Mouse (Mus musculus) limb, embryonic 12.5 days (tissue): Measurements from ENCODE around the gene Sh3d19. TPM values are rescaled to one million over a fixed set of nuclear protein-coding genes. Genes with fewer than 3 reads are reported as not detected.

Experiments
- ATAC-seq: fragments of 200-750 bp; cut with Nextera tagmentation; 2 replicates; pipeline ENCODE4 v1.8.0; 2017; ENCODE audit warnings: low read depth, moderate TSS enrichment; ENCODE audit not compliant: insufficient number of reproducible peaks, insufficient read depth, low FRiP score, low TSS enrichment
- H3K27ac ChIP-seq: fragments of 300-500 bp; sonication (generic); 2 replicates; pipeline ENCODE4 v1.5.1; 2016; ENCODE audit warnings: mild to moderate bottlenecking, moderate library complexity
- H3K27me3 ChIP-seq: fragments of 300-500 bp; sonication (generic); 2 replicates; pipeline ENCODE4 v1.6.1; 2016; ENCODE audit warnings: mild to moderate bottlenecking, moderate library complexity
- H3K36me3 ChIP-seq: fragments of 300-500 bp; sonication (generic); 2 replicates; pipeline ENCODE4 v1.6.1; 2016; ENCODE audit warnings: mild to moderate bottlenecking, moderate library complexity
- H3K4me1 ChIP-seq: fragments of 300-500 bp; sonication (generic); replicated peaks from 2 replicates; pipeline ENCODE4 v1.6.1; 2016
- H3K4me2 ChIP-seq: fragments of 300-500 bp; sonication (generic); 2 replicates; pipeline ENCODE4 v1.6.1; 2016; ENCODE audit warnings: mild to moderate bottlenecking, moderate library complexity
- H3K4me3 ChIP-seq: fragments of 300-500 bp; sonication (generic); replicated peaks from 2 replicates; pipeline ENCODE4 v1.5.1; 2016; ENCODE audit warnings: mild to moderate bottlenecking
- H3K9ac ChIP-seq: fragments of 300-500 bp; sonication (generic); replicated peaks from 2 replicates; pipeline ENCODE4 v1.6.1; 2016; ENCODE audit warnings: mild to moderate bottlenecking, moderate library complexity
- H3K9me3 ChIP-seq: fragments of 300-500 bp; sonication (generic); 2 replicates; pipeline ENCODE4 v1.6.1; 2016; ENCODE audit warnings: mild to moderate bottlenecking, moderate library complexity
- WGBS: fragments of 180-500 bp; shearing (Covaris S2); methylation state at CpG from one replicate; pipeline ENCODE4 v1.1.7; 2016; 5-methylcytosine and 5-hydroxymethylcytosine counted together
- polyA plus RNA-seq: library from polyadenylated mRNA; unstranded; fragments of >200 nt; fragmentation: Nextera tagmentation; extraction: Ambion mirVana; gene quantifications from 2 replicates; pipeline ENCODE4 v1.2.1, GENCODE M21; 2016

Gene Sh3d19
- polyA plus RNA-seq, 1 experiment from 2014 or later = 20.6 TPM

GRCm38 (mm10) chr3:86114659-86115338 lies 143.9 kb downstream of the Sh3d19 start:
- H3K9ac ChIP-seq = no peak overlapping the region; the same call in 1 of the 2 replicates
- peak overlapping the region; percentile 53; the same call in 1 of the 2 replicates for H3K27ac ChIP-seq
- no peak overlapping the region for H3K4me2 ChIP-seq
- peaks cover 8% of the 10 kb centered on the region; the same call in 1 of the 2 replicates for H3K9me3 ChIP-seq
- no peak overlapping the region for H3K4me3 ChIP-seq
- 65% methylated on average over 12 of the region's 12 CpGs for WGBS
- peaks cover 13% of the 10 kb centered on the region for H3K36me3 ChIP-seq
- no peaks in the 10 kb centered on the region for H3K27me3 ChIP-seq
- peaks cover 48% of the 10 kb centered on the region for H3K4me1 ChIP-seq
- no peak for ATAC-seq

- Histone ChIP-seq H3K9me3 (peaks cover 8% of the 10 kb centered on the region; the same call in 1 of the 2 replicates), H3K4me2 (no peak overlapping the region), H3K36me3 (peaks cover 22% of the 10 kb centered on the region), H3K27ac (no peak overlapping the region), H3K4me3 (no peak overlapping the region), H3K4me1 (peaks cover 31% of the 10 kb centered on the region; the same call in 1 of the 2 replicates), H3K9ac (no peak overlapping the region), H3K27me3 (no peaks in the 10 kb centered on the region)
- WGBS = 91% methylated on average over 4 of the region's 4 CpGs
- no peak for ATAC-seq
Observed at GRCm38 (mm10) chr3:86116951-86117350, 146.0 kb downstream of the Sh3d19 start.

GRCm38 (mm10) chr3:86119237-86119932 lies 148.5 kb downstream of the Sh3d19 start:
- no peak overlapping the region for H3K4me3 ChIP-seq
- H3K4me2 ChIP-seq = no peak overlapping the region
- no peak for ATAC-seq
- no peak overlapping the region for H3K9ac ChIP-seq
- H3K27me3 ChIP-seq = no peaks in the 10 kb centered on the region
- H3K36me3 ChIP-seq = peaks cover 34% of the 10 kb centered on the region
- H3K27ac ChIP-seq = peak overlapping the region; percentile 32; the same call in 1 of the 2 replicates
- WGBS = 60% methylated on average over 16 of the region's 16 CpGs
- peaks cover 8% of the 10 kb centered on the region; the same call in 1 of the 2 replicates for H3K9me3 ChIP-seq
- H3K4me1 ChIP-seq = peaks cover 21% of the 10 kb centered on the region; the same call in 1 of the 2 replicates

- Histone ChIP-seq H3K4me1 (peaks cover 14% of the 10 kb centered on the region; the same call in 1 of the 2 replicates), H3K36me3 (peaks cover 34% of the 10 kb centered on the region)
- no peak for ATAC-seq
Observed at GRCm38 (mm10) chr3:86122156-86122555, 151.2 kb downstream of the Sh3d19 start.

DNA sequence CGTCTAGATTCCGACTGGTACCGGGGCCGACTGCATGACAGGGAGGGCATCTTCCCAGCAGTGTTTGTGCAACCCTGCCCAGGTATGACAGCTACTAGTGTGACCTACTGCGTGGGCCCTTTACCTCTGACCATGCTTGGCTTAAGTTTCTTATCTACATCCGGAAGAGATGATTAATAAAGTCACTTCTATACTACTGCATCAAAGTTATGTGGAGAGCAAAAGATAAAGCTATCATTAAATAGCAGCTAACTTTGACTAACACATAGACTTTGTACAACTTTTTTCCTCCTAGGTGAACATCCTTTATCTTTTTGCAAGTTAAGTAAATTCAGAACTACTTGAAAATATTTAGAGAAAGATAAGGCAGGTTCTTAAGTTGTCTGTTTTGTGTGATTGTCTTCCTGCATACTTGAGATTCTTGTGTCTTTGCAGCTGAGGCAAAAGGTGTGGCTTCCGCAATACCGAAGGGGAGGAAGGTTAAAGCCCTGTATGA lies 152.4 kb downstream of the Sh3d19 start:
- H3K9me3 ChIP-seq = no peaks in the 10 kb centered on the region
- H3K27me3 ChIP-seq = no peaks in the 10 kb centered on the region
- H3K36me3 ChIP-seq = peaks cover 35% of the 10 kb centered on the region
- no peak for ATAC-seq
- H3K9ac ChIP-seq = no peak overlapping the region
- H3K27ac ChIP-seq = no peak overlapping the region
- H3K4me3 ChIP-seq = no peak overlapping the region
- no peak overlapping the region for H3K4me2 ChIP-seq
- WGBS = 90% methylated on average over 8 of the region's 8 CpGs
- peaks cover 14% of the 10 kb centered on the region; the same call in 1 of the 2 replicates for H3K4me1 ChIP-seq

More at GRCm38 (mm10) chr3:86122156-86122555, 151.2 kb downstream of the Sh3d19 start:
- H3K9ac ChIP-seq = no peak overlapping the region
- no peaks in the 10 kb centered on the region for H3K27me3 ChIP-seq
- no peak overlapping the region for H3K4me2 ChIP-seq
- no peaks in the 10 kb centered on the region for H3K9me3 ChIP-seq
- no peak overlapping the region for H3K4me3 ChIP-seq
- no peak overlapping the region for H3K27ac ChIP-seq

- no peaks in the 10 kb centered on the region; the same call in 1 of the 2 replicates for H3K4me1 ChIP-seq
- no peak for ATAC-seq
- H3K27me3 ChIP-seq = no peaks in the 10 kb centered on the region
- H3K9ac ChIP-seq = no peak overlapping the region
- peaks cover 17% of the 10 kb centered on the region for H3K36me3 ChIP-seq
- H3K9me3 ChIP-seq = no peaks in the 10 kb centered on the region
- WGBS = 11% methylated on average over 6 of the region's 6 CpGs
- H3K4me2 ChIP-seq = no peak overlapping the region
- no peak overlapping the region for H3K27ac ChIP-seq
- H3K4me3 ChIP-seq = no peak overlapping the region
Observed at GRCm38 (mm10) chr3:86129757-86130156, 158.8 kb downstream of the Sh3d19 start.

DNA sequence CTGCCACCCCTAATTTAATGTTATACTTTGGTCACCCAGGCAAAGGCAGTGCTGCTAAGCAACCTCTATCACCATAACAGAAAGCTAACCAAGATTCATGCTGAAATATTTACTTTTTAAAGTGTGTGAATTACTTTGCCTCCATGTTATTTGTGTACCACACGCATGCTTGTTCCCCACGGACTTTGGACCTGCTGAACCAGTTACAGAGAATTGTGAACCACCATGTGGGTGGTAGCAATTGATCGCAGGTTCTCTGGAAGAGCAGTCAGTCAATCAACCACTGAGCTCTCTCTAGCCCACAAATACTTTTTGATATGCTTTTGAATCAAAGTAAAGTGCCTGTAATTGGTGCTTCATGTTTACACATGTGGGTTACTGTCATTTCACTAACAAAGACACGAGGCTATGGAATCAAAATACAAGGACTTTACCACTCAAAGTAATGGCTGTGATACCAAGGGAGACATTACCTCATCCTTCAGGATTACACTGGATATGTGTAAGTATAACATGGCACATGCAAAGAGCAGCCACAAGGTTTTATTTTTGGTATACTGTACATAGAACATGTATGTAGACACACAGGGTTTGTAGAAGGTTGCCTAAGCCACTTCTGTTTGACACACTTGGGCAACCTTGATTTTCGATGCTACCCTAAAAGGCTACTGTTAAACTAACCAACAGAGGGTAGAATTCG lies 164.2 kb downstream of the Sh3d19 start:
- no peak overlapping the region for H3K4me3 ChIP-seq
- H3K9me3 ChIP-seq = no peaks in the 10 kb centered on the region
- no peaks in the 10 kb centered on the region for H3K4me1 ChIP-seq
- H3K9ac ChIP-seq = no peak overlapping the region
- H3K4me2 ChIP-seq = no peak overlapping the region
- peaks cover 56% of the 10 kb centered on the region for H3K36me3 ChIP-seq
- 92% methylated on average over 6 of the region's 6 CpGs for WGBS
- H3K27me3 ChIP-seq = no peaks in the 10 kb centered on the region
- no peak for ATAC-seq
- H3K27ac ChIP-seq = no peak overlapping the region

- no peaks in the 10 kb centered on the region for H3K9me3 ChIP-seq
- no peak overlapping the region for H3K4me2 ChIP-seq
- no peak overlapping the region for H3K4me3 ChIP-seq
- H3K27ac ChIP-seq = no peak overlapping the region
- H3K36me3 ChIP-seq = peaks cover 66% of the 10 kb centered on the region
- peaks cover 8% of the 10 kb centered on the region for H3K4me1 ChIP-seq
- no peak overlapping the region for H3K9ac ChIP-seq
- no peaks in the 10 kb centered on the region for H3K27me3 ChIP-seq
- ATAC-seq = no peak
- 85% methylated on average over 6 of the region's 6 CpGs for WGBS
Observed at GRCm38 (mm10) chr3:86135886-86136563, 165.1 kb downstream of the Sh3d19 start.

GRCm38 (mm10) chr3:86136936-86137574 lies 166.1 kb downstream of the Sh3d19 start:
- 89% methylated on average over 6 of the region's 6 CpGs for WGBS
- Histone ChIP-seq H3K9ac (no peak overlapping the region), H3K27me3 (no peaks in the 10 kb centered on the region), H3K36me3 (peaks cover 70% of the 10 kb centered on the region), H3K27ac (no peak overlapping the region), H3K4me2 (no peak overlapping the region), H3K9me3 (no peaks in the 10 kb centered on the region), H3K4me1 (peaks cover 13% of the 10 kb centered on the region), H3K4me3 (no peak overlapping the region)
- no peak for ATAC-seq

DNA sequence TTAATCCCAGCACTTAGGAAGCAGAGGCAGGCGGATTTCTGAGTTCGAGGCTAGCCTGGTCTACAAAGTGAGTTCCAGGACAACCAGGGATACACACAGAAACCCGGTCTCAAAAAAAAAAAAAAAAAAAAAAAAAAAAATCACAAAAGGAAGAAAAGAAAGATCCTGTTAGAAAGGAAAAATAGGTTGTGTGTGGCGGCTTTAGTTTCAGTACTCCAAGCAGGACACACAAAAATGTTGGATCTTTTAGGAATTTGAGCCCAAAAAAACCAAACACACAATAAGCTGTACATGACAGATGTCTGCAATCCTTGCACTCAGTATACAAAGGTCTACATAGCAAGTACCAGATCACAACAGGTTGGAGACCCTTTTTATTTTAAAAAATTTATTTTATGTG lies 168.8 kb downstream of the Sh3d19 start:
- no peak overlapping the region for H3K9ac ChIP-seq
- no peak overlapping the region for H3K4me2 ChIP-seq
- no peak overlapping the region for H3K4me3 ChIP-seq
- WGBS = 95% methylated on average over 4 of the region's 4 CpGs
- no peak overlapping the region for H3K27ac ChIP-seq
- H3K4me1 ChIP-seq = peaks cover 13% of the 10 kb centered on the region
- no peaks in the 10 kb centered on the region for H3K9me3 ChIP-seq
- ATAC-seq = no peak
- H3K27me3 ChIP-seq = no peaks in the 10 kb centered on the region
- H3K36me3 ChIP-seq = peaks cover 67% of the 10 kb centered on the region
